Mouse (Mus musculus): ENCODE data around the gene Arhgap5. TPM values are rescaled to one million over a fixed set of nuclear protein-coding genes. Genes with fewer than 3 reads are reported as not detected.

Arhgap5 gene
- polyA plus RNA-seq, 1 experiment from 2014 or later: 40.0 TPM

DNA sequence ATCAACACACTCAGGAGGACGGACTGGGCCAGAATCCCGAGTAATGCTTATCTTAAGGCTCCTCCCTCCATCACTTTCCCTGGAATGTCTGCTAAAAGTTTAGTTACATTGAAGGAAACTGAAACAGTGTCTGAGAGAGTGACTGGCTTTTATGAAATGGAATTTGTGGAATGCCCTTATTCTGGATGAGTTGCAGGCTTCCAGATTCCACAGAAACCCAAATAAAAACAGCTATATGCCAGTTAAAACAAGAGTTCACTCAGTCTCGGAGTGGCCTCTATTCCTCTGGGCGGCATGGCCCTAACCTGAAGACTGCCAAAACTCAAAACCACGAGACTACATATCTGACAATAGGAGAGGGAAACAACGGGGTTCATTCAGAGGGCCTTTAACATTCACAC is 10.5 kb upstream of the Arhgap5 start:
- H3K27ac ChIP-seq: no peak overlapping the region
- no peak for ATAC-seq (ENCODE audit: insufficient read depth, low FRiP score, low read depth)
- 43% methylated on average over 6 of the region's 6 CpGs for WGBS

DNA sequence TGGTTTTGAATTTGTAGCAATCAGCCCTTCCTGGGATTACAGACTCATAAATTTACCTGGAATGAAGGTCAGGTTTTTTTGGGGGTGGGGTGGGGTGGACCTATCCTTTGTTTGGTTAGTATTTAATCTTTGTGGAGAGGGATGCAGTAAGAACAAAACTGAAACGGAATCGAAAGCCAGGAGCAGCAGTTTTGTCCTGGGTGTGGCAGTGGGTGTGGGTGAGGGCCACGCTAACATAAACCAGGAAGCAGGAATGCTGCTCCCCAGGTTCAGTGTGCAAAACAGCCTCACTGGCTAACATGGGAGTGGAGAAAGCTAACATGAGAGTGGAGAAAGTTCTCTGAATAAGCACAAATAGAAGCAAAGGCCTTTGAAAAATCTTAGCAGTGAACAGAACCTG is 6.6 kb upstream of the Arhgap5 start:
- 60% methylated on average over 3 of the region's 3 CpGs for WGBS
- H3K9ac ChIP-seq: no peak overlapping the region

More for the DNA sequence above, 10.5 kb upstream of the Arhgap5 start:
- no peak overlapping the region for H3K4me3 ChIP-seq (replicated peaks)
- no peaks in the 10 kb centered on the region for H3K27me3 ChIP-seq (replicated peaks)
- H3K9me3 ChIP-seq: no peaks in the 10 kb centered on the region
- no peaks in the 10 kb centered on the region for H3K36me3 ChIP-seq
- no peak overlapping the region for H3K9ac ChIP-seq
- H3K4me2 ChIP-seq: no peak overlapping the region
- H3K4me1 ChIP-seq: no peaks in the 10 kb centered on the region

DNA sequence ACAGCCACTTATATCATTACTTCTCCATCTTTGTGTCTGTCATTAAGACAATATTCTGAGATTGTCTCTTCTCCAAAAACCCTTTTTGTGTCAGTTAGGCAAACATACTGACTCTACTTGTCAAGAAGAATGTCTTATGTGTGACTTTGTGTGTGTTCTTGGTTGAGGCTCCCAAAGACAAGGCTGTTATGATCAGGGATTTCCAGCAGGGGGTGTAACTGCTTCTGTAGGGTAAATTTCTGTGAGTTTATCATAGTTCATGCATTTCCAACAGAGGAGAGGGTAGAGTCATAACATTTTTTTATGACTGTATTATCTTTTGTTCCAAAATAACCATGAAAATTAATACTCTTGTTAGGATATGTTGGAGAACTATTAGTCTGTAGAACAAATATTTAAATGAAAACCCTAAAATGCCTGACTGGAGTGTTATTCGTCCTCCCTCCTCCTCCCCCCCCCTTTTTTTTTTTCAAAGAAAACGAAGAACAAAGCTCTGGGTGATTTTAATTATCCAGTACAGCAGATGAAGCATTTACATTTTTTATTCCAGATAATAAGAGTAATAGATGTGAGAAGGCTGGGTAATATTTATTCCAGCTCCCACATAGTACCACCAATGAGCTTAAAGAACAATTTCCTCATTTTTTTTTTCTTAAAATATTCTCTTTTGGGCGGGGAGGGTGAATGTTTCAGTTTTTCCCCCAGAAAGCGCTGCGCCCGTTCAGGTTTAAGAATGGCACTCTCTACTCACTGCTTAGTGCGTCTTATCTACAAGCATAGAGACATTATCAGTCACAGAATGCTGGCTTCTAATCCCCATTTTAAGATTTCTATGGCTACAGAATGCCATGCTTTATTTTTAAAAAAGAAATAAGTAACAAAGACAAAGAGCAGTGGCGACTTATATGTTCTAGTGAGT is 2.6 kb upstream of the Arhgap5 start:
- Histone ChIP-seq H3K9me3 (no peaks in the 10 kb centered on the region), H3K9ac (no peak overlapping the region), H3K27ac (no peak overlapping the region), H3K36me3 (no peaks in the 10 kb centered on the region), H3K4me2 (no peak overlapping the region), H3K4me3 (replicated peaks) (no peak overlapping the region), H3K4me1 (no peaks in the 10 kb centered on the region), H3K27me3 (replicated peaks) (no peaks in the 10 kb centered on the region)
- 70% methylated on average over 8 of the region's 8 CpGs for WGBS
- no peak for ATAC-seq (ENCODE audit: insufficient read depth, low FRiP score, low read depth)

More for the DNA sequence above, 6.6 kb upstream of the Arhgap5 start:
- ATAC-seq (ENCODE audit: insufficient read depth, low FRiP score, low read depth): peak; percentile 77
- Histone ChIP-seq H3K4me2 (no peak overlapping the region), H3K36me3 (no peaks in the 10 kb centered on the region), H3K27me3 (replicated peaks) (no peaks in the 10 kb centered on the region), H3K4me1 (no peaks in the 10 kb centered on the region), H3K4me3 (replicated peaks) (no peak overlapping the region), H3K27ac (no peak overlapping the region), H3K9me3 (no peaks in the 10 kb centered on the region)

DNA sequence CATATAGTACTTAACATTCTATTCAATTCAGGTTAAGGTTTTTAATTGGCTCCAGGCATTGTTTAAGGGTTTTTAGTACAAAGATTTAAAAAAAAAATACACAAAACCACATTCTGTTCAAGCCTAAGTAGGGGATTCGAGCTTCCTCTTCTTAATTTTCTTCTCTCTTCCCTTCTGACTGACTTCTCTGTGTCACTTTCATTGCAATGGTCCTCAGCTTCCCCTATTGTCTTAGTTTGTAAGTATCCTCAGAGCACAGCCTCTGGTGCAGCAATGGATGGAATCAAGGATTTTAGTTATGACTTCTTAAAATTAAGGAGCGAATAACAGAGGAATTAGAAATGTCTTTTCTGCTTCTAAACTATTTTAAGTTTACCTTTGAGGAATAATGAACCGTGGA is 1.6 kb upstream of the Arhgap5 start:
- WGBS: 67% methylated on average over 3 of the region's 3 CpGs
- no peaks in the 10 kb centered on the region for H3K9me3 ChIP-seq
- no peaks in the 10 kb centered on the region for H3K36me3 ChIP-seq
- H3K27ac ChIP-seq: no peak overlapping the region
- H3K4me2 ChIP-seq: no peak overlapping the region
- H3K4me1 ChIP-seq: no peaks in the 10 kb centered on the region
- no peak for ATAC-seq (ENCODE audit: insufficient read depth, low FRiP score, low read depth)
- no peaks in the 10 kb centered on the region for H3K27me3 ChIP-seq (replicated peaks)
- no peak overlapping the region for H3K4me3 ChIP-seq (replicated peaks)
- no peak overlapping the region for H3K9ac ChIP-seq

DNA sequence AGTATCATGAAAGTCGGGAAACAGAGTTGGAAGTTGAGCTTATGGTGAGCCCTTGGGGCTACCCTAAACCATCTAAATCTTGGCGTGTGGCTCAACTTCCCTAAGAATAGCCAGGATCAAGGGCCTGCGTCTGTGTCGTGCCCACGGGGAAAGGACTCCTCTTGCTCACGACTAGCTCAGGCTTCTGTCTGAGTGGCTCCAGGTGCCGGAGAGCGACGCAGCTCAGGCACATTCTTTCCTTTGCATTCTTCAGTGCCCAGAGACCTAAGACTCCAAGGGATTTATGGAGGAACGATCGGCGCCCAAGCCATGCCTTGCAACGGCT is 679 bp upstream of the Arhgap5 start:
- H3K9me3 ChIP-seq: no peaks in the 10 kb centered on the region
- no peaks in the 10 kb centered on the region for H3K36me3 ChIP-seq
- H3K4me1 ChIP-seq: no peaks in the 10 kb centered on the region
- H3K27me3 ChIP-seq (replicated peaks): no peaks in the 10 kb centered on the region
- H3K9ac ChIP-seq: peak overlapping the region; percentile 52; the same call in 1 of the 2 replicates
- H3K4me3 ChIP-seq (replicated peaks): peak overlapping the region; percentile 93
- H3K27ac ChIP-seq: peak overlapping the region; percentile 99
- WGBS: under 1% methylated on average over 13 of the region's 13 CpGs
- H3K4me2 ChIP-seq: peak overlapping the region; percentile 58
- ATAC-seq (ENCODE audit: insufficient read depth, low FRiP score, low read depth): peak; percentile 41

DNA sequence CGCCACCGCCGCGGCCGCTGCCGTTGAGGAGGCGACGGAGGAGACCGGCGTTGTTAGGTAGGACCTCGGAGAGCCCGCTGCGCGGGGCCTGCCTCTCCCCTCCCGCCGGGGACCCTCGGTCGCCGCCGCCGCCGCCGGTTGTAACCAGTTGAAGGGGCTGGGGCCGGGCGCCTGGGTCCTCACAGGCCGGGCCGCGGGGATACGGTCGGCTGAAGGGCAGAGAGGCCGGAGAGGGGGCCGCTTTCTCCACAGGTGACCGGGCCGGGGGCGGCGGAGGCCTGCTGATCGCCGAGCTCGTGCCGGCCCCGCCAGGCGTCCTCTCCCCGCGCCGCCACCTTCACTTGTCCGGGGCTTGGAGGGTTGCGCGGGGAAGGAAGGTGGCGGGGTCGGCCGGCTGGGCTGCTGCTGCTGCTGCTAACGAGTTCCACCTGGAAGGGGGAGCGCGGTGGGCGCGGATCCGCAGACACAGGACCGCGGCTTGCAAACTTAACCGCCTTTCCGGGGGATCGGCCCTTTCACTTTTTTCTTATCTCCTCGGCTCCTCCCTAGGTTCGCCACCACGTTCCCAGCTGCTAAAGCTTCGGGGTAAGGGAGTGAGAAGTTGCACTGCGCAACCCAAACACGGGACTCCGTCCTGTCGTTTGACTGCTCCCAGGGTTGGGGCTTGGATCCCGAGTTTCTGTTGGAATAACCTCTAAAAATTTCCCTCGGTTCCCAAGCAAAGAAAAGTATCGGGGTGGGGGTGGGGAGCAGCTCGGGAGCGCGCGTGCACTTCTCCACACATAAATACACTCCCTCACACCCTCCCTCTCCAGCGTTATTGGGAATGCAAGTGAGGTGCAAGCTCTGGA is 784 bp downstream of the Arhgap5 start:
- under 1% methylated on average over 66 of the region's 78 CpGs for WGBS
- ATAC-seq (ENCODE audit: insufficient read depth, low FRiP score, low read depth): no peak

DNA sequence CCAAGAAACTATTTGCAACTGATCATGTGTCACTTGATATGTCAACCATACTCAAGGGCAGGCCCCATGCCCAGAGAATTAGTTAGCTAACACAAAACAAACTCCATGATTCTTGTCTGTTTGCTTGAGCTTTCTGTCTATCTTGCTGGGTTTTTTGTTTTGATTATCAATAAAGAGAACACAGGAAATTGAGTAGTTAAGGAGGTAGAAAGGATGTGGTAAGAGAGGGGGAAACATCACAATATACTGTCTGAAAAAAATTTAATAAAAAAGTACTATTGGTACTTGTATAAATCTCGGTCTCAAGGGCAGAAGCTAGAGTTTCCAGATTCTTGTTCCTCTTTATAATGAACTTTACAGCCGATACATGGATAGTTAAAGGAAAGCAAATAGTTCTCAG is 20.9 kb downstream of the Arhgap5 start:
- ATAC-seq (ENCODE audit: insufficient read depth, low FRiP score, low read depth): no peak
- H3K9ac ChIP-seq: no peak overlapping the region
- H3K4me3 ChIP-seq (replicated peaks): no peak overlapping the region
- H3K27me3 ChIP-seq (replicated peaks): no peaks in the 10 kb centered on the region
- H3K27ac ChIP-seq: no peak overlapping the region
- H3K36me3 ChIP-seq: no peaks in the 10 kb centered on the region
- no peaks in the 10 kb centered on the region for H3K9me3 ChIP-seq
- H3K4me1 ChIP-seq: no peaks in the 10 kb centered on the region
- 89% methylated on average over 2 of the region's 2 CpGs for WGBS
- no peak overlapping the region for H3K4me2 ChIP-seq

More for the DNA sequence above, 784 bp downstream of the Arhgap5 start:
- H3K27me3 ChIP-seq (replicated peaks): no peaks in the 10 kb centered on the region
- peak overlapping the region; percentile 99 for H3K9ac ChIP-seq
- peak overlapping the region; percentile 58 for H3K4me2 ChIP-seq
- peak overlapping the region; percentile 93 for H3K4me3 ChIP-seq (replicated peaks)
- no peaks in the 10 kb centered on the region for H3K9me3 ChIP-seq
- no peaks in the 10 kb centered on the region for H3K4me1 ChIP-seq
- no peaks in the 10 kb centered on the region for H3K36me3 ChIP-seq
- H3K27ac ChIP-seq: peak overlapping the region; percentile 99

DNA sequence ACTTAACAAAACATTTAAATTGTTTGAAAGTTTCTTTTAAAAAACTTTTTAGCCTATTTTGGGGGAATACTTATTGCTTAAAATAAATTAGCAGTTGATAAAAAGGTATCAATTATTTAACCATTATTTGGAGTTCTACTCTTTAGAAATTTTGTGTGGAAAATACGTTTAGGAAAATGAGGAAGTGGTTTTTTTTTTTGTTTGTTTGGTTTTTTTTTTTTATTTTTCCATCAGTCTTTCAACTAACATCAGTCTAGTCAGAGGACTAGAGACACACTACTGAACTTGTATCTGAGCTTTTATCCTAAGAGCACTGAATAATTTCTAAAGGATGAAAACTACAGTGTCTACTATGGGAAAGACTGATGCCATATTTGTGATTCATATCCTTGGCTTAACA is 21.7 kb downstream of the Arhgap5 start:
- no peak overlapping the region for H3K9ac ChIP-seq
- no peak for ATAC-seq (ENCODE audit: insufficient read depth, low FRiP score, low read depth)
- no peak overlapping the region for H3K27ac ChIP-seq
- H3K27me3 ChIP-seq (replicated peaks): no peaks in the 10 kb centered on the region
- H3K9me3 ChIP-seq: no peaks in the 10 kb centered on the region
- H3K4me2 ChIP-seq: no peak overlapping the region
- H3K36me3 ChIP-seq: no peaks in the 10 kb centered on the region
- H3K4me3 ChIP-seq (replicated peaks): no peak overlapping the region
- H3K4me1 ChIP-seq: no peaks in the 10 kb centered on the region
- WGBS: 78% methylated on average over 1 of the region's 1 CpGs

DNA sequence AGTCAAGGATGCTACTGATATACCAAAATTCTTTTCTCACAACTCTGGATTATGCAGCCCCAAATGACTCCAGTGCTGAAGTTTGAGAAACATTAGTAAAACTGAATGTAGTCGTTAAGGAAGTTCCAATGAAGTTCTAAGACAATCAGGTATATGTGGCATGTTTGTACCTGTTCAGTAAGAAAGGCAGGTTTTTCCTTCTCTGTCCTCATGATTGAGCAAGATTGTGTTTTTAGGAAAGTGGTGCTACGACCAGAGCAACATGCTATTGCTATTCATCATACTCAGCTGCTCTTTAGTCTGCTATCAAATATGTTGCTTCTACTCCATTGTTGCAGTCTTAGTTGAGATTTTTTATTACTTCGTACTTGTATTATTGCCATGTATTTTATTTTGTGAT is 26.0 kb downstream of the Arhgap5 start:
- Histone ChIP-seq H3K27me3 (replicated peaks) (no peaks in the 10 kb centered on the region), H3K9me3 (no peaks in the 10 kb centered on the region), H3K4me1 (no peaks in the 10 kb centered on the region), H3K4me2 (no peak overlapping the region), H3K4me3 (replicated peaks) (no peak overlapping the region), H3K36me3 (no peaks in the 10 kb centered on the region), H3K9ac (no peak overlapping the region), H3K27ac (no peak overlapping the region)
- 83% methylated on average over 3 of the region's 3 CpGs for WGBS
- ATAC-seq (ENCODE audit: insufficient read depth, low FRiP score, low read depth): no peak

DNA sequence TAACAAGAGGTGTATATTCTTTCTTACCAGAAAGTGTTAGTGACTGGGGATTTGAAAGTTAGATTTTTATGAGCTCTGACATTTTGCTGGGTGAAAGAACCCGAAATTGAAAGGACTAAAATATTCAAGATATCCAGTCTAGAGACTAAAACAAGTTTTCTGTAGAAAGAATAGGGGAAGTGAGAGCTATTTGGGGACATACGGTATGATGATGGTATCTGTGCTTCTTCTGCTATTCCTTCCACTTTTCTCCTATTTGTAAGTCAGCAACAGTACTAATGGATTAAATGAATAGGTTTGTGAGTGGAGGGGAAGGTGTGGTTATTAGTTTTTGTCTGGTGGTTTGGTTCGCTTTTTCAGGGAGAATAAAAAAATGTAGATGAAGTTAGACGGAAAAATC is 37.5 kb downstream of the Arhgap5 start:
- ATAC-seq (ENCODE audit: insufficient read depth, low FRiP score, low read depth): no peak
- Histone ChIP-seq H3K36me3 (no peaks in the 10 kb centered on the region), H3K27me3 (replicated peaks) (no peaks in the 10 kb centered on the region), H3K4me2 (no peak overlapping the region), H3K4me1 (no peaks in the 10 kb centered on the region), H3K27ac (no peak overlapping the region), H3K4me3 (replicated peaks) (no peak overlapping the region), H3K9me3 (no peaks in the 10 kb centered on the region), H3K9ac (no peak overlapping the region)
- WGBS: 79% methylated on average over 4 of the region's 4 CpGs

DNA sequence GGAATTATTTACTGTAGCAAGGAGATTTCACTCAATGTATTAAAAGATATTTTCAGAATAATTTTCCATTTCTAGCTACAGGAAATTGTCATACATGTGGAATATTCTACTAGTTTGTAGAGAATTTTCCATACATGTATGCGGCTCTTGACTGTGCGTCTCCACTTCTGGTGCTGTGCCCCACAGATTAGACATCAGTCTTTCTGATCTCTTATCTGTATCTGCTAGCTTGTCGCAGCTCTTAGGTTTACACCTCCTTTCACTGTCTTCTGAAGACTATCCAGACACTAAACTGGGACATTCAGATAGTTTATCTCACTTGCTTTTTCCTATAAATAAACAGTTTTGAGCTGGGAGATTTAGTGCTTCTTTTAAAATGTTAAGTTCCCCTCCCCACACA is 40.8 kb downstream of the Arhgap5 start:
- Histone ChIP-seq H3K27me3 (replicated peaks) (no peaks in the 10 kb centered on the region), H3K27ac (no peak overlapping the region), H3K4me1 (no peaks in the 10 kb centered on the region), H3K36me3 (no peaks in the 10 kb centered on the region), H3K9me3 (no peaks in the 10 kb centered on the region), H3K9ac (no peak overlapping the region), H3K4me2 (no peak overlapping the region), H3K4me3 (replicated peaks) (no peak overlapping the region)
- no peak for ATAC-seq (ENCODE audit: insufficient read depth, low FRiP score, low read depth)
- 64% methylated on average over 3 of the region's 3 CpGs for WGBS

DNA sequence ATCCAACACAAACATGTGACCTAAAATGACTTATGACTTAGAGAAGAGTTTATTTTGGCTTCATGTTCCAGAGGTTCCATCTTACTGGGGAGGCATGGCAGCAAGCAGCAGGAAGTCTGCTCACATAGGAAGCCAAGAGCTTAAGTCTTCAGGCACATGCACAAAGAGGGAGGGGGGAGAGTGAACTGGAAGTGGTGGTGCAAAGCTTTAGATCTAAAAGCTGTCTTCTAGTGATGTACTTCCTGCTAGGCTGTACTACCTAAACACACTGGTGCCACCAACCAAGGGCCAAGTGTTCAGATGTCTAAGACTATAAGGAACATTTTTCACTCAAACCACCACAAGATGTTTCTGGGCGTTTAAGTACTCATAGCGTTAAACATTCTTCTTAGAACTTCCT is 48.3 kb downstream of the Arhgap5 start:
- H3K27ac ChIP-seq: no peak overlapping the region
- ATAC-seq (ENCODE audit: insufficient read depth, low FRiP score, low read depth): no peak
- WGBS: 89% methylated on average over 2 of the region's 2 CpGs

More for the DNA sequence above, 48.3 kb downstream of the Arhgap5 start:
- H3K36me3 ChIP-seq: no peaks in the 10 kb centered on the region
- no peaks in the 10 kb centered on the region for H3K9me3 ChIP-seq
- no peak overlapping the region for H3K4me2 ChIP-seq
- H3K4me1 ChIP-seq: no peaks in the 10 kb centered on the region
- H3K9ac ChIP-seq: no peak overlapping the region
- H3K4me3 ChIP-seq (replicated peaks): no peak overlapping the region
- H3K27me3 ChIP-seq (replicated peaks): no peaks in the 10 kb centered on the region
